Mouse (Mus musculus) kidney, adult 8-10 months (tissue): ENCODE data around the gene Suv39h2.

Experiments used
- DNase-seq, 2 experiments: peaks; one replicate each; pipeline ENCODE4 v3.0.0; 2022

Suv39h2 gene

GRCm38 (mm10) chr2:3474861-3475283 lies at the start of gene Suv39h2:
Gene Suv39h2, minus strand, starts transcription at chr2:3475031.
- DNase-seq = peak; percentile 95 to 96

- DNase-seq = no peak
Observed at GRCm38 (mm10) chr2:3522558-3522957, 47.7 kb upstream of the Suv39h2 start.

- DNase-seq = peak; percentile 98 to 99
Observed at GRCm38 (mm10) chr2:3512552-3513454, 38.0 kb upstream of the Suv39h2 start, which contains the start of the genes Gm45902, Hspa14 and Cdnf. Gene Gm45902, minus strand, starts transcription at chr2:3512790. Gene Hspa14, minus strand, starts transcription at chr2:3512814. Gene Cdnf, plus strand, starts transcription at chr2:3513030.

- DNase-seq = peak; percentile 21 to 26
Observed at GRCm38 (mm10) chr2:3512076-3512475, 37.2 kb upstream of the Suv39h2 start.

- DNase-seq = no peak
Observed at GRCm38 (mm10) chr2:3500886-3501285, 26.1 kb upstream of the Suv39h2 start.

GRCm38 (mm10) chr2:3499543-3499942 lies 24.7 kb upstream of the Suv39h2 start:
- DNase-seq = no peak

- DNase-seq = no peak
Observed at GRCm38 (mm10) chr2:3493833-3494409, 19.1 kb upstream of the Suv39h2 start.

DNA sequence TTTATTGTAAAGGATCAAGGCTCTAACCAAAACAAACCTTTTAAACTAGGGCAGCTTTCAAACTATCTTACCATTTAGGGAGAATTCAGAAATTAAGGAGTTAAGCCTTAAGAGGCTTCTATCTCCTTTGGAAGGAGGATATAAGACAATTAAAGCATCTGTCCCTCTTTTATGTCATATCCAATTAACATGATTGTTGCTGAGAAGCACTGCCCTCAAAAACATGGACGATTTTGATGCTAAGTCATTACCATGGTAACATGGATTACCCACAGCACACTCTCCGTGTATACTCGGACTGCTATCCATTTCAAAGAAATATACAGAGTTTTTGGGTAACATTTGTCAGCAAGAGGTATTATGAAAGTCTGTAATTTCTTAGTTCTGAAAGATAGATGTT lies 15.0 kb upstream of the Suv39h2 start:
- DNase-seq = no peak

DNA sequence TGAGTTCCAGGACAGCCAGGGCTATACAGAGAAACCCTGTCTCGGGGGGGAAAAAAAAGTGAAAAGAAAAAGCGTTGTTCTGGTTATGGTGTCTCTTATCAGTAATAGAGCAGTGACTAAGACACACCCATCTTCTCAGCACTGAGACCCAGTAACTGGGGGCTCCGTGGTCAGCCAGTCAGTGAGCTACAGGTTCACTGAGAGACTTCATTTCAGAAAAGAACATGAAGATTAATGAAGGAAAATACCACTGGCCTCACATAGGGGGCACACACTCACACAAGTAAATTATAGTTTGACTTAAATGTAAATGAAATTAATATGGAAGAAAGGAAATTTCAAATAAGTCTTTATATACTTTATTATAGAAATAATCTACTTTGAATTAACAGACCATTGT lies 5.4 kb upstream of the Suv39h2 start:
- DNase-seq = no peak

- DNase-seq = no peak
Observed at GRCm38 (mm10) chr2:3475746-3476251, 968 bp upstream of the Suv39h2 start.

GRCm38 (mm10) chr2:3474361-3474805 lies 448 bp downstream of the Suv39h2 start:
- peak; percentile 48 to 55 for DNase-seq

GRCm38 (mm10) chr2:3473891-3474290 lies 940 bp downstream of the Suv39h2 start:
- DNase-seq = no peak

DNA sequence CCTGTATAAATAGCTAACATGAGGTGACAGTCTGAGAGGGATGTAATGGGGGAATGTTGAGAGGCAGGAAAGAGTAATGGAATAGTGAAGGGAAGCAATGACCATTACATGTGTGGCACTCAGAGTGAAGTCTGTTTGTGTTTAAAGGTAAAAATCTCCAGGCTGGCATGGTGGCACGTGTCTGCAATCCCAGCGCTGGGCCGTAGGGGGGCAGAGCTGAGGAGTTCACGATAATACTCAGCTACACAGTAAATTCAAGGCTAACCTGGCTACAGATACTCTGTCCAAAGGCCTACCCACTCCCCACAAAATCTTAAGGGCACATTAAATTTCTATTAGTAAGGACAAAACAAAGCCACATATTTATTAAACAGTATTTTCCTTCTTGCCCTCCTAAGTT lies 18.2 kb downstream of the Suv39h2 start:
- no peak for DNase-seq

GRCm38 (mm10) chr2:3453096-3453495 lies 21.7 kb downstream of the Suv39h2 start:
- no peak for DNase-seq

DNA sequence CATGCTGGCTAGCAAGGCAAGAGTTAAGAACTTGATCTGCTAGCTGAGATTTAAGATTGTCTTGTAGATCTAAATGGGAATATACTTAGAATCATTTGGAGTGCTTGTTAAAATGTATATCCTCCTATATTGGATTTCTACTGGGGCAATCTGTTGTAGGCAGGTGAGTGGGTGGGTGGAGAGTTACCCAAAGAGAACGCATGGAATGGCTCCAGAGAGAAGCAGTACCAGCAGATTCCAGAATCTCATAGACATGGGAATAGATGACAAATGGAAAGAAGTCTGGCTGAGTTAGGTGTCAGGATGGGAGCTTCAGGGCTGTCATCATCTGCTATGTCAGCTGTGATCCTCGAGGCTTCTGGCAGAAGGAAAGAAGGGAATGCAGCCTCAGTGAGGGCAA lies 25.4 kb downstream of the Suv39h2 start:
- no peak for DNase-seq

- DNase-seq = no peak
Observed at GRCm38 (mm10) chr2:3445984-3446383, 28.8 kb downstream of the Suv39h2 start.

GRCm38 (mm10) chr2:3444206-3444605 lies 30.6 kb downstream of the Suv39h2 start:
- DNase-seq = no peak

- no peak for DNase-seq
Observed at GRCm38 (mm10) chr2:3437956-3438355, 36.9 kb downstream of the Suv39h2 start.

DNA sequence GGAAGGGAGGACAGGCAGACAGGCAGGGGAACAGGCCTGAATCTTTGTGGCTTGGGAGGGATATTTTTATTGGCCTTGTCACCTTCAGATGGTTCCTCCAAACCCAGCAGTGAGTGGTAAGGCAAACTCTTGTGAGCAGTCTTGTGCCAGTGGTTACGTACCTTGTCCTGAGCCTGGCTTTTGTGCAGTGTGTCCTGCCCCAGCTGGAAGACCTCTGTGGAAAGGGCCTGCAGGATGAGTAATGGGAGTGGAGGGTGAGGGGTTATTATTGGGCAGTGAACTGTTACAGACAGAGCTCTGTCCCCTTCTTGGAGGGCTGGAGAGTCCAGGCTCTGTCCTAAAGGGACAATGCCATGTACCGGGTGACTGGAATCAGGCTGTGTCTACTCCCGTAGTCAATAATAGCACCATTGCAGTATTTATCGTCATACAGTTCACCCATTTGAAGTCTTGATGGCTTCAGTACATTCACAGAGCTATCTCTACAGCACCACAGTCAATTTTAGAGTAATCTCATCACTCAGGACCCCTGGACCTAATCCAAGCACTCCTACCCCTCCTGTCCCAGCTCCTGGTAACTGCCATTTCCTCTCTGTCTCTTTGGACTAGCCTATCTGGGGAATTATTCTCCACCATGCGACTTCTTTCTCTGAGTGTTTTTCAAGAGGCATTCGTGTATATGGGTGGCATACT lies 39.3 kb downstream of the Suv39h2 start:
- DNase-seq = no peak

- no peak for DNase-seq
Observed at GRCm38 (mm10) chr2:3430956-3431355, 43.9 kb downstream of the Suv39h2 start.

DNA sequence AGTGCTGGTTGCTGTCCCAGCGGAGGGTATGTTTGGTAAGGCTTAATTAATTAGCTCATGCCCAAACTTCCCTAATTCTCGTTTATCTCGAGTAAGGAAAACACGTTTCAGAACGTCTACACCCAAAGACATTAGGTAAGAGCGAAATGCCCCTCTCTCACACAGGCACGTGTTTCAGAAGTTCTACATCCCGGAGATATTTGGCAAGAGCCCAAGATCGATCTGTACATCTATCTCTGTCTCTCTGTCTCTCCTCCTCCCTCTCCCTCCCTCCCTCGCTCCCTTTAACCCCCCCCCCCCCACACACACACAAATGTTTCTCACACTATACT lies 50.3 kb downstream of the Suv39h2 start:
- DNase-seq = no peak

- DNase-seq = peak; percentile 92 to 93
Observed at GRCm38 (mm10) chr2:3423841-3424578, 50.8 kb downstream of the Suv39h2 start, which contains the start of gene Dclre1c. Gene Dclre1c, plus strand, starts transcription at chr2:3424131.
